7 mouse cellular contexts compared by ENCODE assay signal in genomic region chr9:54500832-54501452, GRCm38 (mm10). TPM values are rescaled to one million over a fixed set of nuclear protein-coding genes. Genes with fewer than 3 reads are reported as not detected.
DNase-seq lines count a peak whose midpoint lies in the region; ATAC-seq and TF ChIP-seq lines count a peak whose summit lies in the region.

No protein-coding gene starts in this region.

- under 1% methylated on average over 41 of the region's 43 CpGs for WGBS in liver, embryonic 12.5 days (ENCODE audit: insufficient replicate concordance)
- WGBS in neural tube, embryonic 12.5 days: under 1% methylated on average over 43 of the region's 43 CpGs

- H3K27me3 ChIP-seq in liver, embryonic 12.5 days (replicated peaks): peaks cover 59% of the 10 kb centered on the region
- no peaks in the 10 kb centered on the region for H3K27me3 ChIP-seq in neural tube, embryonic 12.5 days (replicated peaks)

- peak overlapping the region; percentile 68 for H3K9ac ChIP-seq in liver, embryonic 12.5 days
- H3K9ac ChIP-seq in neural tube, embryonic 12.5 days: peak overlapping the region; percentile 88

- DNase-seq in 3T3-L1 (ENCODE audit: low read depth, low spot score): peak; percentile 5
- peak; percentile 8 to 12 for DNase-seq in B cell, adult 2 months
- DNase-seq in cerebellum, adult 9-10 months: peak; percentile 75
- DNase-seq in gastrocnemius, adult 2 months: peak; percentile 62
- peak; percentile 61 for DNase-seq in kidney, adult 18-20 months

- H3K4me3 ChIP-seq in gastrocnemius, adult 2 months: peak overlapping the region; percentile 84
- peak overlapping the region; percentile 72 for H3K4me3 ChIP-seq in liver, embryonic 12.5 days
- peak overlapping the region; percentile 80 for H3K4me3 ChIP-seq in neural tube, embryonic 12.5 days

- H3K4me2 ChIP-seq in liver, embryonic 12.5 days: peak overlapping the region; percentile 96
- H3K4me2 ChIP-seq in neural tube, embryonic 12.5 days (replicated peaks): peak overlapping the region; percentile 86

- no peak; the same call in none of the 2 replicates for ATAC-seq in liver, embryonic 12.5 days
- peak; percentile 69 for ATAC-seq in neural tube, embryonic 12.5 days (ENCODE audit: low FRiP score, low read depth)

- H3K9me3 ChIP-seq in liver, embryonic 12.5 days (replicated peaks): no peaks in the 10 kb centered on the region
- no peaks in the 10 kb centered on the region for H3K9me3 ChIP-seq in neural tube, embryonic 12.5 days

- TF ChIP-seq CTCF in gastrocnemius, adult 2 months (IDR thresholded peaks at IDR 0.05): no peak

- peaks cover 14% of the 10 kb centered on the region for H3K4me1 ChIP-seq in liver, embryonic 12.5 days
- peaks cover 14% of the 10 kb centered on the region; the same call in 1 of the 2 replicates for H3K4me1 ChIP-seq in neural tube, embryonic 12.5 days

- no peaks in the 10 kb centered on the region for H3K36me3 ChIP-seq in liver, embryonic 12.5 days
- no peaks in the 10 kb centered on the region for H3K36me3 ChIP-seq in neural tube, embryonic 12.5 days

- intact Hi-C loops in gastrocnemius, adult 2 months (cut with DNase I): loop anchor here (5.0 kb wide), 1 partner anchor 46 kb away; no protein-coding TSS in a partner anchor

- peak overlapping the region; percentile 88 for H3K27ac ChIP-seq in gastrocnemius, adult 2 months
- H3K27ac ChIP-seq in liver, embryonic 12.5 days: peak overlapping the region; percentile 7; the same call in 1 of the 2 replicates
- H3K27ac ChIP-seq in neural tube, embryonic 12.5 days: peak overlapping the region; percentile 80

RNA-seq across cellular contexts. Expression of gene Dmxl2, which starts 0.5 kb away (rescaled TPM):
- total RNA-seq in gastrocnemius, adult 2 months (2021): 1 to 10 TPM; 3.0 to 3.1 TPM
- polyA plus RNA-seq in liver, embryonic 12.5 days (2016; fragmentation: Nextera tagmentation; extraction: Ambion mirVana): 1.9 and 2.0 TPM in 2 replicates
- 28.5 and 29.7 TPM in 2 replicates for polyA plus RNA-seq in neural tube, embryonic 12.5 days (2016; fragmentation: Nextera tagmentation; extraction: Ambion mirVana)

RNA-seq across cellular contexts. Expression of gene Sh2d7, which starts 37.8 kb away (rescaled TPM):
- total RNA-seq in gastrocnemius, adult 2 months (2021): not detected
- not detected in 2 replicates for polyA plus RNA-seq in liver, embryonic 12.5 days (2016; fragmentation: Nextera tagmentation; extraction: Ambion mirVana)
- polyA plus RNA-seq in neural tube, embryonic 12.5 days (2016; fragmentation: Nextera tagmentation; extraction: Ambion mirVana): not detected in 2 replicates

RNA-seq across cellular contexts. Expression of gene Cib2, which starts 59.1 kb away (rescaled TPM):
- 100 to 1,000 TPM in 1 of 2 experiments, 10 to 100 TPM in 1; 95.5 to 143 TPM for total RNA-seq in gastrocnemius, adult 2 months (2021)
- 2.6 and 2.7 TPM in 2 replicates for polyA plus RNA-seq in liver, embryonic 12.5 days (2016; fragmentation: Nextera tagmentation; extraction: Ambion mirVana)
- polyA plus RNA-seq in neural tube, embryonic 12.5 days (2016; fragmentation: Nextera tagmentation; extraction: Ambion mirVana): 28.3 and 28.4 TPM in 2 replicates

Comparison
In these comparisons a context has a peak if more than half of its experiments do, and no peak if none do; other contexts are left out.
1. DNase-seq: peak in every context shown above with its lines; median percentile 75 in cerebellum, adult 9-10 months; 62 in gastrocnemius, adult 2 months; 61 in kidney, adult 18-20 months; 10 in B cell, adult 2 months; 5 in 3T3-L1.
2. H3K27ac ChIP-seq: peak in every context shown above with its lines; median percentile 88 in gastrocnemius, adult 2 months; 80 in neural tube, embryonic 12.5 days; 7 in liver, embryonic 12.5 days.